Mouse (Mus musculus) forebrain, embryonic 16.5 days (tissue): ENCODE data around the gene Tll2. TPM values are rescaled to one million over a fixed set of nuclear protein-coding genes. Genes with fewer than 3 reads are reported as not detected.
A peak's percentile ranks its signal among the peaks of the same experiment; 100 is the strongest.

ENCODE experiments used
- ATAC-seq: fragments of 200-750 bp; cut with Nextera tagmentation; 2 replicates; pipeline ENCODE4 v1.8.0; 2017; ENCODE audit warnings: mild to moderate bottlenecking, moderate library complexity
- H3K27ac ChIP-seq: fragments of 300-500 bp; sonication (generic); 2 replicates; pipeline ENCODE4 v1.5.1; 2014; ENCODE audit warnings: low read length, control low read depth
- H3K27me3 ChIP-seq: fragments of 300-500 bp; sonication (generic); replicated peaks from 2 replicates; pipeline ENCODE4 v1.6.1; 2014; ENCODE audit warnings: low read length; ENCODE audit not compliant: control insufficient read depth, insufficient read depth
- H3K36me3 ChIP-seq: fragments of 300-500 bp; sonication (generic); 2 replicates; pipeline ENCODE4 v1.6.1; 2014; ENCODE audit not compliant: control insufficient read depth, insufficient read depth
- H3K4me1 ChIP-seq: fragments of 300-500 bp; sonication (generic); replicated peaks from 2 replicates; pipeline ENCODE4 v1.6.1; 2014; ENCODE audit warnings: low read length; ENCODE audit not compliant: control insufficient read depth, insufficient read depth
- H3K4me2 ChIP-seq: fragments of 300-500 bp; sonication (generic); 2 replicates; pipeline ENCODE4 v1.6.1; 2014; ENCODE audit warnings: mild to moderate bottlenecking, low read length, control low read depth
- H3K4me3 ChIP-seq: fragments of 300-500 bp; sonication (generic); replicated peaks from 2 replicates; pipeline ENCODE4 v1.5.1; 2014; ENCODE audit warnings: mild to moderate bottlenecking, low read length, control low read depth
- H3K9ac ChIP-seq: fragments of 300-500 bp; sonication (generic); replicated peaks from 2 replicates; pipeline ENCODE4 v1.6.1; 2014; ENCODE audit warnings: low read depth, low read length, control low read depth
- H3K9me3 ChIP-seq: fragments of 300-500 bp; sonication (generic); 2 replicates; pipeline ENCODE4 v1.6.1; 2016; ENCODE audit warnings: low read length; ENCODE audit not compliant: control insufficient read depth
- WGBS: fragments of 180-500 bp; shearing (Covaris S2); extraction: QIAGEN DNeasy Blood & Tissue Kit; methylation state at CpG from one replicate; pipeline ENCODE4 v1.1.7; 2014; 5-methylcytosine and 5-hydroxymethylcytosine counted together
- polyA plus RNA-seq: library from polyadenylated mRNA; unstranded; fragments of >200 nt; fragmentation: Nextera tagmentation; extraction: Ambion mirVana; gene quantifications from 2 replicates; pipeline ENCODE4 v1.2.1, GENCODE M21; 2015

Tll2 gene
- polyA plus RNA-seq, 1 experiment from 2014 or later, result 0.67 TPM

GRCm38 (mm10) chr19:41139629-41140028 is 67.0 kb downstream of the Tll2 start:
- Histone ChIP-seq H3K4me3 (no peak overlapping the region), H3K36me3 (no peaks in the 10 kb centered on the region), H3K9me3 (no peaks in the 10 kb centered on the region), H3K27ac (no peak overlapping the region), H3K27me3 (no peaks in the 10 kb centered on the region), H3K4me2 (no peak overlapping the region), H3K4me1 (no peaks in the 10 kb centered on the region), H3K9ac (no peak overlapping the region)
- ATAC-seq, result no peak
- WGBS, result 58% methylated on average over 4 of the region's 4 CpGs

- H3K9ac ChIP-seq, result no peak overlapping the region
- H3K4me3 ChIP-seq, result no peak overlapping the region
- H3K9me3 ChIP-seq, result no peaks in the 10 kb centered on the region
- ATAC-seq, result no peak
- H3K4me1 ChIP-seq, result 0 out of 2 replicates have a peak, but pooled peaks cover 2% of the 10 kb centered on the region
- no peaks in the 10 kb centered on the region; the same call in 1 of the 2 replicates for H3K27me3 ChIP-seq
- no peak overlapping the region for H3K4me2 ChIP-seq
- no peak overlapping the region for H3K27ac ChIP-seq
- H3K36me3 ChIP-seq, result no peaks in the 10 kb centered on the region
- 17% methylated on average over 3 of the region's 3 CpGs for WGBS
Measured at GRCm38 (mm10) chr19:41123009-41123408, 83.6 kb downstream of the Tll2 start.

GRCm38 (mm10) chr19:41119924-41120323 is 86.7 kb downstream of the Tll2 start:
- 69% methylated on average over 13 of the region's 13 CpGs for WGBS
- no peak overlapping the region for H3K9ac ChIP-seq

GRCm38 (mm10) chr19:41118346-41118745 is 88.3 kb downstream of the Tll2 start:
- 52% methylated on average over 6 of the region's 6 CpGs for WGBS
- Histone ChIP-seq H3K27ac (no peak overlapping the region), H3K36me3 (no peaks in the 10 kb centered on the region), H3K9ac (no peak overlapping the region), H3K4me3 (no peak overlapping the region), H3K27me3 (no peaks in the 10 kb centered on the region; the same call in 1 of the 2 replicates), H3K9me3 (no peaks in the 10 kb centered on the region), H3K4me1 (peaks cover 17% of the 10 kb centered on the region), H3K4me2 (no peak overlapping the region)
- ATAC-seq, result no peak

More at GRCm38 (mm10) chr19:41119924-41120323, 86.7 kb downstream of the Tll2 start:
- Histone ChIP-seq H3K4me2 (no peak overlapping the region), H3K4me1 (peaks cover 5% of the 10 kb centered on the region), H3K4me3 (no peak overlapping the region), H3K9me3 (no peaks in the 10 kb centered on the region), H3K27me3 (no peaks in the 10 kb centered on the region; the same call in 1 of the 2 replicates), H3K36me3 (no peaks in the 10 kb centered on the region), H3K27ac (no peak overlapping the region)
- ATAC-seq, result peak; percentile 62

- H3K36me3 ChIP-seq, result no peaks in the 10 kb centered on the region
- 38% methylated on average over 4 of the region's 4 CpGs for WGBS
- no peak overlapping the region for H3K9ac ChIP-seq
- ATAC-seq, result peak; percentile 35; the same call in 1 of the 2 replicates
- H3K4me2 ChIP-seq, result no peak overlapping the region
- H3K27me3 ChIP-seq, result no peaks in the 10 kb centered on the region; the same call in 1 of the 2 replicates
- H3K9me3 ChIP-seq, result no peaks in the 10 kb centered on the region
- no peak overlapping the region for H3K27ac ChIP-seq
- no peak overlapping the region for H3K4me3 ChIP-seq
- H3K4me1 ChIP-seq, result peaks cover 17% of the 10 kb centered on the region
Measured at GRCm38 (mm10) chr19:41117334-41117733, 89.3 kb downstream of the Tll2 start.

- no peaks in the 10 kb centered on the region; the same call in 1 of the 2 replicates for H3K27me3 ChIP-seq
- WGBS, result 3% methylated on average over 5 of the region's 5 CpGs
- H3K27ac ChIP-seq, result no peak overlapping the region
- H3K4me2 ChIP-seq, result no peak overlapping the region
- H3K9ac ChIP-seq, result no peak overlapping the region
- ATAC-seq, result peak; percentile 46; the same call in 1 of the 2 replicates
- H3K4me1 ChIP-seq, result peaks cover 23% of the 10 kb centered on the region
- no peak overlapping the region for H3K4me3 ChIP-seq
- no peaks in the 10 kb centered on the region for H3K9me3 ChIP-seq
- no peaks in the 10 kb centered on the region for H3K36me3 ChIP-seq
Measured at GRCm38 (mm10) chr19:41114611-41115010, 92.0 kb downstream of the Tll2 start.

- H3K9me3 ChIP-seq, result no peaks in the 10 kb centered on the region
- no peak overlapping the region for H3K9ac ChIP-seq
- H3K4me3 ChIP-seq, result no peak overlapping the region
- no peak overlapping the region for H3K27ac ChIP-seq
- peaks cover 29% of the 10 kb centered on the region for H3K4me1 ChIP-seq
- ATAC-seq, result peak; percentile 46; the same call in 1 of the 2 replicates
- H3K27me3 ChIP-seq, result no peaks in the 10 kb centered on the region
- no peak overlapping the region for H3K4me2 ChIP-seq
- H3K36me3 ChIP-seq, result no peaks in the 10 kb centered on the region
- WGBS, result 31% methylated on average over 17 of the region's 17 CpGs
Measured at GRCm38 (mm10) chr19:41113911-41114531, 92.6 kb downstream of the Tll2 start.

GRCm38 (mm10) chr19:41112609-41113008 is 94.0 kb downstream of the Tll2 start:
- no peaks in the 10 kb centered on the region for H3K9me3 ChIP-seq
- no peak for ATAC-seq
- no peak overlapping the region for H3K4me3 ChIP-seq
- 28% methylated on average over 6 of the region's 6 CpGs for WGBS
- no peaks in the 10 kb centered on the region for H3K27me3 ChIP-seq
- H3K9ac ChIP-seq, result no peak overlapping the region
- H3K4me2 ChIP-seq, result no peak overlapping the region
- no peak overlapping the region for H3K27ac ChIP-seq
- no peaks in the 10 kb centered on the region for H3K36me3 ChIP-seq
- peaks cover 32% of the 10 kb centered on the region for H3K4me1 ChIP-seq

- Histone ChIP-seq H3K4me1 (peaks cover 30% of the 10 kb centered on the region), H3K36me3 (no peaks in the 10 kb centered on the region), H3K27ac (no peak overlapping the region), H3K4me2 (no peak overlapping the region), H3K27me3 (no peaks in the 10 kb centered on the region), H3K4me3 (no peak overlapping the region), H3K9ac (no peak overlapping the region), H3K9me3 (no peaks in the 10 kb centered on the region)
- no peak for ATAC-seq
- WGBS, result 27% methylated on average over 5 of the region's 5 CpGs
Measured at GRCm38 (mm10) chr19:41109991-41110390, 96.6 kb downstream of the Tll2 start.
